Mouse (Mus musculus) MEL (cell line): ENCODE results near the gene Tmem232. TPM values are rescaled to one million over a fixed set of nuclear protein-coding genes. Genes with fewer than 3 reads are reported as not detected.
A peak's percentile ranks its signal among the peaks of the same experiment; 100 is the strongest.

ENCODE experiments used
- DNase-seq: peaks from one replicate; pipeline ENCODE4 v3.0.0; 2011; ENCODE audit warnings: low read depth, low spot score
- H3K27ac ChIP-seq: 2 replicates; pipeline ENCODE4 v1.5.1; 2012; ENCODE audit warnings: low read depth, mild to moderate bottlenecking, control low read depth, low read length, moderate library complexity; ENCODE audit not compliant: control insufficient read depth
- H3K27me3 ChIP-seq, 2 experiments: fragments of 150-350 bp in 1 of 2; sonication (generic) in 1 of 2; 2 replicates each; pipeline ENCODE4 v1.6.1; 2012; ENCODE audit warnings: low read length in 2 of 2, mild to moderate bottlenecking in 2 of 2, improper control_type of control experiment in 1 of 2, moderate library complexity in 1 of 2; ENCODE audit not compliant: insufficient read depth in 2 of 2, control insufficient read depth in 1 of 2
- H3K36me3 ChIP-seq, 2 experiments: 2 replicates each; pipeline ENCODE4 v1.6.1; 2012 to 2014; ENCODE audit warnings: low read length in 2 of 2, improper control_type of control experiment in 1 of 2, inconsistent platforms in 1 of 2, mild to moderate bottlenecking in 1 of 2; ENCODE audit not compliant: insufficient read depth in 2 of 2, control insufficient read depth in 1 of 2
- H3K4me1 ChIP-seq, 2 experiments: fragments of 150-350 bp in 1 of 2; sonication (generic) in 1 of 2; 2 replicates each; pipeline ENCODE4 v1.6.1; 2012; ENCODE audit warnings: low read length in 2 of 2, improper control_type of control experiment in 1 of 2, mild to moderate bottlenecking in 1 of 2; ENCODE audit not compliant: insufficient read depth in 2 of 2, control insufficient read depth in 1 of 2
- H3K4me3 ChIP-seq, 2 experiments: fragments of 150-350 bp in 1 of 2; sonication (generic) in 1 of 2; 2 replicates each; pipeline ENCODE4 v1.5.1; 2012; ENCODE audit warnings: low read depth in 2 of 2, low read length in 2 of 2, mild to moderate bottlenecking in 2 of 2, moderate library complexity in 2 of 2, control low read depth in 1 of 2, improper control_type of control experiment in 1 of 2; ENCODE audit not compliant: control insufficient read depth in 1 of 2, insufficient read depth in 1 of 2
- H3K79me2 ChIP-seq: 2 replicates; pipeline ENCODE4 v1.6.1; 2012; ENCODE audit warnings: mild to moderate bottlenecking, low read length, moderate library complexity; ENCODE audit not compliant: control insufficient read depth, poor library complexity, insufficient read depth
- H3K9ac ChIP-seq: 2 replicates; pipeline ENCODE4 v1.6.1; 2012; ENCODE audit warnings: low read depth, mild to moderate bottlenecking, control low read depth, low read length, moderate library complexity; ENCODE audit not compliant: control insufficient read depth, poor library complexity, severe bottlenecking
- H3K9me3 ChIP-seq: fragments of 150-350 bp; sonication (generic); replicated peaks from 2 replicates; pipeline ENCODE4 v1.6.1; 2012; ENCODE audit warnings: mild to moderate bottlenecking, low read length, improper control_type of control experiment, moderate library complexity; ENCODE audit not compliant: insufficient read depth
- GABPA ChIP-seq: IDR thresholded peaks from 2 replicates; pipeline ENCODE4 v1.6.1; 2012; ENCODE audit warnings: low read depth, mild to moderate bottlenecking, inconsistent platforms, low read length, improper control_type of control experiment, moderate library complexity
- GATA1 ChIP-seq: IDR thresholded peaks from 2 replicates; pipeline ENCODE4 v1.6.1; 2011; ENCODE audit warnings: low read depth, low read length, improper control_type of control experiment
- HCFC1 ChIP-seq: IDR thresholded peaks from 2 replicates; pipeline ENCODE4 v1.6.1; 2012; ENCODE audit warnings: low read depth, mild to moderate bottlenecking, inconsistent platforms, low read length, improper control_type of control experiment, moderate library complexity
- JUND ChIP-seq: IDR thresholded peaks from 2 replicates; pipeline ENCODE4 v1.6.1; 2011; ENCODE audit warnings: low read depth, mild to moderate bottlenecking, improper control_type of control experiment, low read length
- KAT2A ChIP-seq: conservative IDR thresholded peaks from 2 replicates; pipeline ENCODE4 v1.6.1; 2012; ENCODE audit warnings: low read depth, low read length, improper control_type of control experiment, inconsistent platforms
- MAFK ChIP-seq: IDR thresholded peaks from 2 replicates; pipeline ENCODE4 v1.6.1; 2011; ENCODE audit warnings: low read depth, mild to moderate bottlenecking, low read length, improper control_type of control experiment, borderline replicate concordance
- MAZ ChIP-seq: IDR thresholded peaks from 2 replicates; pipeline ENCODE4 v1.6.1; 2012; ENCODE audit warnings: low read depth, mild to moderate bottlenecking, inconsistent platforms, low read length, improper control_type of control experiment
- MXI1 ChIP-seq: IDR thresholded peaks from 2 replicates; pipeline ENCODE4 v1.6.1; 2011; ENCODE audit warnings: mild to moderate bottlenecking, low read depth, low read length, improper control_type of control experiment
- MYB ChIP-seq: IDR thresholded peaks from 2 replicates; pipeline ENCODE4 v1.6.1; 2011; ENCODE audit warnings: mild to moderate bottlenecking, low read depth, low read length, improper control_type of control experiment
- MYC ChIP-seq: IDR thresholded peaks from 2 replicates; pipeline ENCODE4 v1.6.1; 2011; ENCODE audit warnings: low read depth, mild to moderate bottlenecking, low read length, improper control_type of control experiment, moderate library complexity
- NRF1 ChIP-seq: IDR thresholded peaks from 2 replicates; pipeline ENCODE4 v1.6.1; 2014; ENCODE audit warnings: low read depth, mild to moderate bottlenecking, inconsistent platforms, low read length, improper control_type of control experiment, moderate library complexity; ENCODE audit not compliant: poor library complexity, insufficient read depth, severe bottlenecking
- POLR2A ChIP-seq, 2 experiments: IDR thresholded peaks; 2 replicates each; pipeline ENCODE4 v1.6.1; 2011 to 2012; ENCODE audit warnings: low read length in 2 of 2, mild to moderate bottlenecking in 2 of 2, control low read depth in 1 of 2, improper control_type of control experiment in 1 of 2, low read depth in 1 of 2, moderate library complexity in 1 of 2; ENCODE audit not compliant: control insufficient read depth in 1 of 2, insufficient read depth in 1 of 2, poor library complexity in 1 of 2
- POLR2AphosphoS2 ChIP-seq: IDR thresholded peaks from 2 replicates; pipeline ENCODE4 v1.6.1; 2011; ENCODE audit warnings: low read length, improper control_type of control experiment
- RCOR1 ChIP-seq: IDR thresholded peaks from 2 replicates; pipeline ENCODE4 v1.6.1; 2012; ENCODE audit warnings: low read depth, mild to moderate bottlenecking, inconsistent platforms, low read length, improper control_type of control experiment
- SIN3A ChIP-seq: IDR thresholded peaks from 2 replicates; pipeline ENCODE4 v1.6.1; 2012; ENCODE audit warnings: low read length, improper control_type of control experiment, inconsistent platforms
- SMC3 ChIP-seq: IDR thresholded peaks from 2 replicates; pipeline ENCODE4 v1.6.1; 2011; ENCODE audit warnings: low read depth, low read length, improper control_type of control experiment
- TAL1 ChIP-seq: IDR thresholded peaks from 2 replicates; pipeline ENCODE4 v1.6.1; 2012; ENCODE audit warnings: mild to moderate bottlenecking, inconsistent platforms, low read length, moderate library complexity, mixed read lengths
- TBP ChIP-seq: IDR thresholded peaks from 2 replicates; pipeline ENCODE4 v1.8.0; 2011; ENCODE audit warnings: low read depth, low read length, improper control_type of control experiment
- ZC3H11A ChIP-seq: IDR thresholded peaks from 2 replicates; pipeline ENCODE4 v1.6.1; 2012; ENCODE audit warnings: low read depth, mild to moderate bottlenecking, inconsistent platforms, low read length, improper control_type of control experiment
- ZMIZ1 ChIP-seq: IDR thresholded peaks from 2 replicates; pipeline ENCODE4 v1.6.1; 2012; ENCODE audit warnings: low read depth, mild to moderate bottlenecking, inconsistent platforms, low read length, improper control_type of control experiment, moderate library complexity
- ZNF384 ChIP-seq: IDR thresholded peaks from 2 replicates; pipeline ENCODE4 v1.6.1; 2012; ENCODE audit warnings: low read depth, mild to moderate bottlenecking, inconsistent platforms, low read length, improper control_type of control experiment
- polyA plus RNA-seq, 2 experiments: library from polyadenylated mRNA; stranded (reverse) in 1 of 2; unstranded in 1 of 2; fragments of >175 nt in 1 of 2; fragments of >200 nt in 1 of 2; gene quantifications; 2 replicates each; pipeline versions ENCODE4 v1.2.1 to v1.2.4; 2012; ENCODE audit warnings: low replicate concordance in 2 of 2, low read depth in 1 of 2; ENCODE audit not compliant: insufficient read length in 2 of 2, insufficient read depth in 1 of 2, missing spikeins in 1 of 2
- total RNA-seq: library from RNA; depleted of rRNA; stranded (reverse); fragments of 300-350 nt; gene quantifications from 2 replicates; pipeline ENCODE4 v1.2.3, GENCODE M21; 2012

Tmem232 gene
- total and polyA plus RNA-seq, 3 experiments: 0.04 TPM; not detected in 2

DNA sequence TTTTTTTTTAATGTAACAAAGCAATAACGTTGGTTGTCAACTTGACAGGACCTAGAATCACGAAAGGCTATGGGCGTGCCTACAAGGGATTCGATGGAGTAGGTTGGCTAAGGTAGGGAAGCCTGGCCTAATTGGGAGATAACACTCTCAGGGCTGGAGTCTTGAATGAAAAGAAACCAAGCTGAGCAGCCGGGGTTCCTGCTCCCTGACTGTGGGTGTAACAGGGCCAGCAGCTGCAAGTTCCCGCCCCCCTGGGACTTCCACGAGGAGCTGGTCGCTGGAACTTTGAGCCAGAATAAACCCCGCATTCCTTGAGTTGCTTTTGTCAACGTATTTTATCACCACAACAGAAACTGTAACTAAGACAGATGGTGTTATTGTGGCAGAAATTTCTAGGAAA lies 16.2 kb upstream of the Tmem232 start:
- no peaks in the 10 kb centered on the region for H3K27me3 ChIP-seq
- H3K4me1 ChIP-seq: peaks cover 3 to 20% of the 10 kb centered on the region in 2 experiments
- DNase-seq: peak; percentile 59
- no peaks in the 10 kb centered on the region for H3K9me3 ChIP-seq
- H3K79me2 ChIP-seq: no peaks in the 10 kb centered on the region
- H3K9ac ChIP-seq: peak overlapping the region; percentile 49
- peaks cover 0 to 4% of the 10 kb centered on the region in 2 experiments; a peak in 1 of 4 replicates for H3K36me3 ChIP-seq
- TF ChIP-seq MYB (no peak), TAL1 (no peak), MAFK (no peak), KAT2A (no peak), MYC (no peak), RCOR1 (no peak), HCFC1 (no peak), GATA1 (no peak), GABPA (no peak), MXI1 (no peak), NRF1 (no peak), JUND (no peak), SIN3A (no peak), ZMIZ1 (no peak), ZC3H11A (no peak), SMC3 (no peak), POLR2AphosphoS2 (no peak), POLR2A (IDR thresholded peaks at IDR 0.05; ENCODE audit: control insufficient read depth in 1 of 2, insufficient read depth in 1 of 2, low read depth in 1 of 2, low read length in 2 of 2, poor library complexity in 1 of 2) (no peak), TBP (no peak), ZNF384 (no peak)
- peak overlapping the region; percentile 41 for H3K27ac ChIP-seq
- H3K4me3 ChIP-seq: peak overlapping the region; percentile 52 to 58

DNA sequence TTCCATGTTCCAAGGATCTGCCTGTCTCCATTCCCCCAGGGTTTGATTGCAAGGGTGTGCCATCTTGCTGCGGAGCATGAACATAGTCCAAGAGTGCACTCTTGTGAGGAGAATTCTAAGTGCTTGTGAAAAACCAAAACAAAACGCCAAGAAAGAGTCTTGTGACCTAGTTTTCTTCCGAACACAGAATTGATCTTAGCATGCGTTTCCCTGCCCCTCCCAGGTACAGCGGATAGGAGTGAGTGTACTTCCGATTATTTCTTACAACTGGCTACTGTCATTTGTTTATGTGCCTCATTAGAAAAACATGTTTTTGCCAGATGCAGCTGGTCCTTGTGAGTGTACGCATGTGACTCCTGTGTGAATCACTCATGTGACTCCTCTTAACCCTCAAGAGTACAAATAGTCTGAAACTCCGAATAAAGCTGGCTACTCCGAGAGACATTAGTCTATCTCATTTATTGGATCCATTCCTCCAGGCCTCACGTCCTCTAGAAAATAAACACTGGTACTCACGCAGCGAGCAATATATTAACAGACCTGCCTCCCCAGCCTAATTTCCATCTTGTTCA lies 11.9 kb upstream of the Tmem232 start:
- TF ChIP-seq MAZ (no peak), MYC (no peak), NRF1 (no peak)
- TF ChIP-seq, all 39 proteins: peak for 0
- Histone ChIP-seq H3K36me3 (no peaks in the 10 kb centered on the region), H3K79me2 (no peaks in the 10 kb centered on the region), H3K4me1 (peaks cover 3 to 13% of the 10 kb centered on the region in 2 experiments), H3K9me3 (no peaks in the 10 kb centered on the region), H3K4me3 (no peak overlapping the region), H3K27ac (no peak overlapping the region), H3K27me3 (no peaks in the 10 kb centered on the region), H3K9ac (no peak overlapping the region)
- no peak for DNase-seq
